Mouse (Mus musculus): ENCODE measurements at regions not wholly inside any gene's neighbourhood (a gene's known extent, or its start where the extent isn't known, plus 50 kb on each side); places are given as distances from the start of the nearest gene placed in this dataset.
"Not testable (repeated sequence)": the region's sequence is repeated elsewhere in the genome, so short reads cannot be mapped to it uniquely, and the experiment has no call there.

DNA sequence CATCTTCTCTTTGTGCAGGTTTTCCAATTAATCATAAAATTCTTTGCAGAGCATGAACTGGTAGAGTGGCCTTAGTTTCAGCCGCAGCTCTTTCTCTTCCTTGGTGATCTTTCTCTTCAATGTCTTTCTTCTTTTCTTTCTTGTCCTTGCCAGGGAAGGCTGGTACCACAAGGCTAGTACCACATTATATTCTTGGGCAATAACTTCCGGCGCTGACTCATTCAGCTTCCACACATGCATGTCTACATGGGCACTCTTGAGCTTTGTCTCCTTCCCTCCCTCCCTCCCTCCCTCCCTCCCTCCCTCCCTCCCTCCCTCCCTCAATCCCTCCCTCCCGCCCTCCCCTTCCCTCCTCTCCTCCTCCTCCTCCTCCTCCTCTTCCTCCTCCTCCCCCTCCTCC lies 98.1 kb upstream of the Pwp1 start:
- DNase-seq, result not testable (repeated sequence)

DNA sequence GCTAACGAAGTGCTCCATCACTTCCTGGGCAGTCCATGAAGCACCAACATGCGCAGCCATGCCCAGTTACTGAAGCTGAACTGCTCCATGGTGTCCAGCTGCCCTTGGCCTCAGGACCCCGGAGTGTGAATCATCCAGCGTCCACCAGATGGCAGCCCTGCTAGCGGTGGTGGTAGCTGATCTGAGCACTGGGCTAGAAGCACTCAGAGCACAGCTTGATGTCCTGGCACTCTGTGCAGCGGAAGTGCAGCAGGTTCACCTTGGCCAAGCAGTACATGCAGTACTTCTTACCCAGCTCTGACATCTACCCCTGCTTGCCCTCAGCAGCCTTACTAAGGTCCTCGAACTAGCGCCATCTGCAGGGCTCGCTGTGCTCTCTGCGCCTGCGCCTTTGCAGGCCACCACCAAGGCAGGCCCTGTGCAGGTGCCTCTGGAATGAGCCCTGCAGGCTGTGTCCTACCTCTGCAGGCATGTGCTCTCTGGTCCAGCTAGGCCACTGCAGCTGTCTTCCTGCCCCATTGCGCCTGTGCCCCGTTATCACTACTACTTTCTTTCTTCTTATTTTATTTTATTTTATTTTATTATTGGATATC lies 97.4 kb upstream of the Pwp1 start:
- DNase-seq, result peak; percentile 32

DNA sequence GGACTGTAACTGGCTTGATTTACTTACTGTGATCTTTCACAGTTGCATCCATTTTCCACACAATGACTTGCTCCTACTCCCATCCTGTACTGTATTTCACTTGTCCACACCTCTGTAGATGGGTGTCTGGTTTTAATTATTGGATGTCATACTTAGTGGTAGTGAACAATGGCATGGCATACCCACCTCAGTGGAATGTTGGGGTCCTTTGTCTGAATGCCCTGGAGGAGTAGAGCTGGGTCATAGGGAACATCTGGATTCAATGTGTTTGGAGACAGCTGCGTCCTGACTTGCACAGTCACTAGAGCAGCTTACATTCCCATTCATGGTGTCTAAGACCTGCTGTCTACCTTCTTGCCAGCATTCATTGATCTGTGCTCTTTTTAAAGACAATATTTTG lies 91.5 kb upstream of the Pwp1 start:
- no peak for DNase-seq

DNA sequence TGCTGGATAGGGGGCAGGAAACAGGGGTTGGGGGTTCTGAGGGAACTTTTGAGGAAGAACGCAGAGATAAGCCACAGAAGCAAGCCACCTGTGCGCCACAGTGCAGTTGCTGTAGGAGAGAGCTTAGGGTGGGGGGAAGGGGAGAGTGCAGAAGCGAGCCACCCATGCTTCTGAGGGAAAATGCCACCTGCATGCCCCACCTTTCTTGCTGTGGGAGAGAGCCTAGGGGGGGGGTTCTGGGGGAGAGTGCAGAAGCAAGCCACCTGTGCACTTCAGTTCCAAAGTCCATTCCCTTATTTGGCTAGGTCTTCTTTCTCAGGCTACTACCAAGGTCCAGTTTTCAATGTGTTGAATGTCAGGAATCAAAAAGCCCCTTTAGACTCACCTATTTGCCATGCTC lies 90.3 kb upstream of the Pwp1 start:
- DNase-seq, result no peak

DNA sequence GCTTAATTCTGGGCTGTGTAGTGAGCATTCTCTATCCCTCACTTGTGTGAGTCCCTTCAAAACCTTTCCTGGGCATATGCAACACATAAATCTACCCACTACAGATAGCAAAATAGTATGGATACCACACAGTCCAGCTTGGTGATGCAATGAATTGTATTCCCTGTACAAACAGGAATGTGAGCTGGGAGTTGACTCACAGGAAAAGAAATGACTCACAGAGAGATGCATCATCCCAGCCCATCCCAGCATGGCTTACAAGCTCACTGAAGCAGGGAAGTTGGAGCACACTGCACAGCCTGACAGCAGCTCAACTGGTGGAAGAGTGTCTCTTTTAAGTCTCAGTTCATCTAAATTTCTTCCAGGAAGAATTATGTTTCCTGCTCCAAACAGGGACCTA lies 89.7 kb upstream of the Pwp1 start:
- DNase-seq, result peak; percentile 6

DNA sequence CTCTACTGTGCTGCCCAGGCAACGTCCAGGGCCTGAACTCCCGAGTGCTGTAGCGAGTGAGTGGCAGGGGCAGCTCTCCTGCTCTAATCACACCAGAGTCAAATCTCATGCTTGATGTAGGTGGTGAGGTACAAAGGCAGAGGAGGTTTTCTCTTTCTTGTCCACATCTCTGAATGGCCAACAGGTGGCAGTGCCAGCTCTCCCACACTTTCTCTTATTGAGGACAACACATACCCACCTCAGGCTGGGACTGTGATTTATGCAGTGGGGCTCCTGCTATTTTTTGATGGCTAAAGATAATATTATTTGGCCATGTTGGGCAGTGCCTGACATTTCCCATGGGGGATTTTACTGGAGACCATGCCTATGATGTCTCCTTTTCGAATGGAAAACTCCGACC lies 87.3 kb upstream of the Pwp1 start:
- peak; percentile 13 for DNase-seq

- DNase-seq, result not testable (repeated sequence)
Observed at GRCm38 (mm10) chr10:85745390-85745789, 83.9 kb upstream of the Pwp1 start.

DNA sequence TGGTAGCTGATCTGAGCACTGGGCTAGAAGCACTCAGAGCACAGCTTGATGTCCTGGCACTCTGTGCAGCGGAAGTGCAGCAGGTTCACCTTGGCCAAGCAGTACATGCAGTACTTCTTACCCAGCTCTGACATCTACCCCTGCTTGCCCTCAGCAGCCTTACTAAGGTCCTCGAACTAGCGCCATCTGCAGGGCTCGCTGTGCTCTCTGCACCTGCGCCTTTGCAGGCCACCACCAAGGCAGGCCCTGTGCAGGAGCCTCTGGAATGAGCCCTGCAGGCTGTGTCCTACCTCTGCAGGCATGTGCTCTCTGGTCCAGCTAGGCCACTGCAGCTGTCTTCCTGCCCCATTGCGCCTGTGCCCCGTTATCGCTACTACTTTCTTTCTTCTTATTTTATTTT lies 83.5 kb upstream of the Pwp1 start:
- not testable (repeated sequence) for DNase-seq

DNA sequence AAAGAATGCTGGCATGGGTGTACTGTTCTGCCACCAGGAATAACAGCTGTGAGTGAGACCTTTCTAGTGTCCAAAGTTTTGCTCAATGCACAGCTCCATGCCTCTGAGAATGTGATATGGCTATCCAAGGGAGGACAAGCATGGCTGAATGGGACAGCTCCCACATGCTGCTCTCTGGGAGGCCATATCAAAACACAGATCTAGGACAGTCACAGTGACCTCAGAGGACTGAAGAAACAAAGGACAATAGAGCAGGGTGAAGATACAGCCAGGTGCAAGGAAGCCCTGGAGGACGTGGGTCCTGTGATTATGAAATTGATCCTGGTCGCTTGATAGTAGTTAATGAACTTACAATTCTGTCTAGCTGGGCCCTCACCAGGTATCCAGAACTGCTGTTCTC lies 79.7 kb upstream of the Pwp1 start:
- DNase-seq, result not testable (repeated sequence)

- no peak for DNase-seq
Observed at GRCm38 (mm10) chr10:85775035-85775434, 54.3 kb upstream of the Pwp1 start.
